Mouse (Mus musculus): ENCODE measurements around the gene Cdk20.

DNA sequence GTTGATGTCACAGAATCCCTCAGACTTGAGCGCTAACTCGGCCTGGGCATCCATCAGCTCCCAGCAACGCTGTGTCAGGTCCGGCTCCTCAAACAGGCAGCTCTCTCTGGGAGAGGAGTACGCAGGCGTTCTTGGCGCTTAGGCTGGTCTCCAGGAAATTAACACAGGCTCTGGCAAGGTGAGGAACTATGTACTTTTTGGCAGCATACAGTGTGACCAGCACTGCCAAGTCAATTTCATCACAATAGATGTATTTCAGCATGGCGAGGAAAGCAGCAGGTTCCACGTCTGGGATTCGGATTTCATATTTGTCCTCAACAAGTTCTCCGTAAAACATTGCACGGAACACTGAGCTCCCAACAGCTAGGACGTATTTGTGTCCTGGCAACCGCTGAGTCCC, 26.1 kb downstream of the Cdk20 start:
- TF ChIP-seq CTCF (IDR thresholded peaks at IDR 0.05; ENCODE audit: low read depth, low read length) (no peak), POLR2A (IDR thresholded peaks at IDR 0.05; ENCODE audit: extremely low read depth, insufficient read depth, low read length) (no peak)

Measured in liver, adult 2 months (tissue).